Mouse (Mus musculus) cerebellum, postnatal 14 days (tissue): ENCODE measurements at regions not wholly inside any gene's neighbourhood (a gene's known extent, or its start where the extent isn't known, plus 50 kb on each side); places are given as distances from the start of the nearest gene placed in this dataset.

Experiments used
- DNase-seq, 2 experiments: peaks; one replicate each; pipeline ENCODE4 v3.0.0; 2021; ENCODE audit warnings: mixed read lengths in 2 of 2

GRCm38 (mm10) chr5:91746077-91746476 is 216.8 kb downstream of the Rchy1 start:
- DNase-seq, result no peak

- no peak for DNase-seq
Observed at GRCm38 (mm10) chr5:91744389-91744788, 218.5 kb downstream of the Rchy1 start.

DNA sequence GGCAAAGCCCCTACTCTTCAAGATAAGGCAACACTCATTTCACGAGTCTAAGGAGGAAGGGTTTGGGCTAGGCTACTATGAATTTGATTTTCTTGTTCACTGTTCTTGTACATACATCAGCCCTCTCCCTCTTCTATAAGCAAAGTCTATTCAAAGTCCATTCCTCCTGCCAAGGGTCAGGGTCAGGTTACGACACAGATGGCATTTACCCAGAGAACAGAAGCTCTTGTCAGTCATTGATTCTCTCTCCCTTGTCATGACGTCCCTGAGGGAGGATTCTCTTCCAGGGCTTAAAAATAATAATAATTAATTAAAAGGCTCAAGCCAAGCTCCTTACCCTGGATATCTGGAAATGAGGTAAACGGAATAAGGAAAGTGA is 222.7 kb downstream of the Rchy1 start:
- no peak for DNase-seq

- DNase-seq, result peak; percentile 63 to 74
Observed at GRCm38 (mm10) chr5:91739433-91740158, 222.2 kb downstream of the Parm1 start.

- DNase-seq, result no peak
Observed at GRCm38 (mm10) chr5:91732002-91732401, 214.6 kb downstream of the Parm1 start.

GRCm38 (mm10) chr5:91731155-91731554 is 213.7 kb downstream of the Parm1 start:
- no peak for DNase-seq

DNA sequence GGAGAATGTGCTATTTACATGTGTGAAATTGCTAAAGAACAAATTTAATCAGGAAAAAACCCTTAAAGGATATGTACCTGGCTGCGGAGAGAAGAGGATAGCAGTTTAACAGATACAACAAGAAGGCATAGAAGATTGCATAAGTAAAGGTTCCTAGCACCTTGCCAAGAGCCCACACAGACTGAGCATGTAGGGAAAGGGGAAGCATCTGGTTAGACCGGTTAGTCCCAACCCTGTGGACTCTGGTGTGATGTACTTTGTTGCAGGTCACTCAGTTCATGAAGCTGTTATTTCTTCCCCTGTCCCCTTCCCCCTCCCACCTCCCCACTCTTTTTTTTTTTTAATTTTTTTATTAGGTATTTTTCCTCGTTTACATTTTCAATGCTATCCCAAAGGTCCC is 212.5 kb downstream of the Parm1 start:
- DNase-seq, result no peak

- DNase-seq, result no peak
Observed at GRCm38 (mm10) chr5:91729415-91729814, 212.0 kb downstream of the Parm1 start.

GRCm38 (mm10) chr5:91727448-91727847 is 210.0 kb downstream of the Parm1 start:
- no peak for DNase-seq

DNA sequence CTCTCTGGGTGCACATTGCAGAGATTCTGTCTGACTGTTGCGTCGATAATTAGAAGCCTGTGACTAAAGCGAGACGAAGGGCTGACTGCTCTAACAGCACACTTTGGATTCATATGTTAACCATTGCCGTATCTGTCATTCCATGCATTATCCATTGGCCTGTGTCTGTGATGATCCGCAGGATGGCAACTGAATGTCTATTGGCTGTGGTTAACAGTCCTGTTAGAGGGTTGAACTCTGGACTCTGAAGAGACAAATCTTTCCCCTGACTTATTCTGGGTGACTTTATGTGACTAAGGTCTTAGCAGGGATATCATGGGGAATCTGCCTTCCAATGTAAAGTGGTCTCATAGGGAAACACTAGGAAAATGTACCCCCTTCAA is 208.7 kb downstream of the Parm1 start:
- DNase-seq, result no peak

DNA sequence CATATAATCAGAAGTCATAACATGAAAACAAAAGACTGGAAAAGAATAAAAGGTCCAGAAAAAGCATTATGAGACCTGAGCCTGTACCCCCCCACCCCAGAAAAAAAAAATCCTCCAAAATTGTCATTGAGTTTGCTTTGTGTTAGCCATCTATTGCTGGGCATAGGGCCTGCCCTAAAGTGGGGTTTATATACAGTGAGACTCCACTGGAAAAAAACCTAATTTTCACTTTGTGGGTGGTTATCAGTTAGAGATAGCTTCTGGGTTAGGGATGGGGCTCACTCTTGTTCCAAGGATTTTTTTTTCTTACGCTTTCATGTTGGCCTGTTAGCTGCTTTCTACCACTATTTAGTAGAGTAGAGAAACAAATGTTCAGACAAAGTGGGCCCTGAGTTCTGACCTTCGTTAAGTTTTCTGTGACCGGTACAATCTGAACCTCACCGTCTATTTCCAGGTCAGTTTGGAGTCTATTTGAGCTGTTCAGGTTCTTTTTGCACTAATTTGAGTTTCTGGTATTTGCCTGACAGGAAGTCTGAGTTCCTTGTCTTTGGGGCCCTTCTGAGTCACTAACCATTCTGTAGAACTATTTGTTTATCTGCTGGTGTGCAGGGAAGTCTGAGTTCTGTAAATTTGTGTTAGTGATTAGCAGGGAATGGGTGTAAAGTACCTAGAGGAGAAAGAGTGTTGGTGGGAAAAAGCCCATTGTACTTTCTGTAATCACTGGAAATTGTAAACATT is 208.1 kb downstream of the Parm1 start:
- no peak for DNase-seq

- no peak for DNase-seq
Observed at GRCm38 (mm10) chr5:91724881-91725280, 207.5 kb downstream of the Parm1 start.

- no peak for DNase-seq
Observed at GRCm38 (mm10) chr5:91723416-91723815, 206.0 kb downstream of the Parm1 start.

GRCm38 (mm10) chr5:91722982-91723381 is 205.6 kb downstream of the Parm1 start:
- DNase-seq, result no peak

DNA sequence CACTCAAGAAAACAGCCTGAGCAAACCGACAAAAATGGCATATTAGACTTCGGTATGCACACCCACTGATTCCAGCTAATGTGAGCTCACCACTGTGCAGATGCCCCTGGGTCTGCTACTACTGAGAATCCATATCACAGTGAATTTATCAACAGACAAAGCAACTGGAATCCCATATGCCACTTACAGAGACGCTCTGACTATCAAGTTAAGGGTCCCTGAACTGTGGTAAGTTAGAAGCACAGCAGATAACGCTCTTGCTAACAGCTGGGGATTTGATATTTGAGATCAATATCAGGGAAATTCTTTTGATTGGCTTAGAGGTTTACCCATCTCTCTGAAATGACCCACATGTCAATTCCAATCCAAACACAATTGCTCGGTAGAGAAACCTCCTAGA is 205.0 kb downstream of the Parm1 start:
- no peak for DNase-seq

- DNase-seq, result no peak
Observed at GRCm38 (mm10) chr5:91721231-91722096, 204.0 kb downstream of the Parm1 start.

DNA sequence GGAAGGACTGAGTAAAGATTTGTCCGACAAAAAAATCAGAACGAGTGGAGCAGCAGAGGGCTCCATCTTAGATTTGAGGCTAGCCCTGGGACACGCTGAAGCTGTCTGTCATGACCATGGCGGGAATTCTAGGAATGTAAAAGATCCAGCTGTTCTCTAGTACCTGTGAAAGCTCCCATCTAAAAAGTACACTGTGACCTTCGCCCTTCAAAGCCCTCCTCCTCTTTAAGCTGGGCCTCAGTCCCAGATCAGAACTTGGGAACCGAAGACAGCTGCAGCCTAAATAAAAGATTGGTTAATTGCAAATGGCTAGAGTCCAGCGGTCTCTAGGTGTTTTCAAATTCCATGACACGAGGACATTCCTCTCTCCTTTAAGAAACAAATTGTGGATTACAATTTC is 195.6 kb downstream of the Parm1 start:
- DNase-seq, result no peak

GRCm38 (mm10) chr5:91709494-91710286 is 192.3 kb downstream of the Parm1 start:
- DNase-seq, result no peak

- no peak for DNase-seq
Observed at GRCm38 (mm10) chr5:91708149-91708548, 190.7 kb downstream of the Parm1 start.

GRCm38 (mm10) chr5:91697075-91697474 is 179.7 kb downstream of the Parm1 start:
- no peak for DNase-seq

GRCm38 (mm10) chr5:91696532-91696931 is 179.1 kb downstream of the Parm1 start:
- no peak for DNase-seq

- DNase-seq, result no peak
Observed at GRCm38 (mm10) chr5:91695632-91696031, 178.2 kb downstream of the Parm1 start.

DNA sequence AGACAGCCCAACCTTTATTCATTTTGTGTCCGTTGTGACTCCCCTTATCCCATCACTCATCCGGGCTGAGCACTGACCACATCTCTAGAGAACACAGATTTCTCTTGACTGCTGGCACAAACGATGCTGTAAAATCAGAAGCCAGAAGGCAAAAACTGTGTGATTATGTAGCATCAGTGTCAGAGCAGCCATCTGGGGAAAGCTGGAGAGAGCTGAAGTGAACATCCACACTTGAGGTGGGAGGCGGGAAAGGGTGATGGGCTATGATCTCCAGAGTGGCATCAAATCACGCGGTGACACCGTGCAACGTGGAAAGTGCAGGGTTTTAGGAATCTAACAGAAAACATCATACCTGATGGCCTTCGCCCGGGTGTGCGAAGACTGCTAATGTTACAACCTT is 175.9 kb downstream of the Parm1 start:
- no peak for DNase-seq
